Mouse (Mus musculus): ENCODE results near the gene Rdh12. TPM values are rescaled to one million over a fixed set of nuclear protein-coding genes. Genes with fewer than 3 reads are reported as not detected.

The Rdh12 gene
- polyA plus RNA-seq, 1 experiment from 2014 or later: 1.5 TPM

- Histone ChIP-seq H3K4me2 (replicated peaks) (peak within 1 kb of the TSS; percentile 77), H3K4me3 (peak within 1 kb of the TSS; percentile 66), H3K27ac (peak within 1 kb of the TSS; percentile 19; the same call in 1 of the 2 replicates), H3K27me3 (no peaks in the 10 kb centered on the region), H3K4me1 (peaks cover 13% of the 10 kb centered on the region), H3K9ac (peak within 1 kb of the TSS; percentile 67), H3K36me3 (peaks cover 13% of the 10 kb centered on the region), H3K9me3 (replicated peaks) (no peaks in the 10 kb centered on the region)
- WGBS: 60% methylated on average over 6 of the region's 6 CpGs
- peak; percentile 27; the same call in 1 of the 2 replicates for ATAC-seq (ENCODE audit: low FRiP score)
Observed at GRCm38 (mm10) chr12:79192193-79192592, 16.5 kb upstream of the Rdh12 start, which contains the start of gene Rdh11. TSS of gene Rdh11 (minus strand) at chr12:79192293.

- H3K27me3 ChIP-seq: no peaks in the 10 kb centered on the region
Observed at GRCm38 (mm10) chr12:79193441-79193840, 15.3 kb upstream of the Rdh12 start.

GRCm38 (mm10) chr12:79197105-79197504, 11.6 kb upstream of the Rdh12 start:
- WGBS: 87% methylated on average over 5 of the region's 5 CpGs
- Histone ChIP-seq H3K9ac (no peak overlapping the region), H3K9me3 (replicated peaks) (no peaks in the 10 kb centered on the region), H3K4me2 (replicated peaks) (no peak overlapping the region), H3K27me3 (no peaks in the 10 kb centered on the region), H3K4me3 (no peak overlapping the region), H3K27ac (no peak overlapping the region), H3K36me3 (no peaks in the 10 kb centered on the region), H3K4me1 (no peaks in the 10 kb centered on the region)
- ATAC-seq (ENCODE audit: low FRiP score): no peak

More at GRCm38 (mm10) chr12:79193441-79193840, 15.3 kb upstream of the Rdh12 start:
- Histone ChIP-seq H3K4me2 (replicated peaks) (no peak overlapping the region), H3K9me3 (replicated peaks) (no peaks in the 10 kb centered on the region), H3K4me3 (no peak overlapping the region), H3K36me3 (peaks cover under 1% of the 10 kb centered on the region; the same call in 1 of the 2 replicates), H3K9ac (no peak overlapping the region), H3K27ac (no peak overlapping the region), H3K4me1 (peaks cover 13% of the 10 kb centered on the region)
- 12% methylated on average over 3 of the region's 3 CpGs for WGBS
- no peak for ATAC-seq (ENCODE audit: low FRiP score)

GRCm38 (mm10) chr12:79201882-79202281, 6.8 kb upstream of the Rdh12 start:
- Histone ChIP-seq H3K27me3 (no peaks in the 10 kb centered on the region), H3K4me2 (replicated peaks) (no peak overlapping the region), H3K36me3 (no peaks in the 10 kb centered on the region), H3K27ac (no peak overlapping the region), H3K9ac (no peak overlapping the region), H3K9me3 (replicated peaks) (no peaks in the 10 kb centered on the region), H3K4me3 (no peak overlapping the region), H3K4me1 (no peaks in the 10 kb centered on the region)
- ATAC-seq (ENCODE audit: low FRiP score): no peak
- 74% methylated on average over 3 of the region's 3 CpGs for WGBS

GRCm38 (mm10) chr12:79211447-79211846, 2.7 kb downstream of the Rdh12 start:
- WGBS: 88% methylated on average over 8 of the region's 8 CpGs
- no peak overlapping the region for H3K27ac ChIP-seq
- ATAC-seq (ENCODE audit: low FRiP score): no peak

GRCm38 (mm10) chr12:79217511-79217910, 8.8 kb downstream of the Rdh12 start:
- H3K9ac ChIP-seq: no peak overlapping the region
- H3K4me3 ChIP-seq: no peak overlapping the region
- no peak for ATAC-seq (ENCODE audit: low FRiP score)
- no peaks in the 10 kb centered on the region for H3K9me3 ChIP-seq (replicated peaks)
- no peak overlapping the region for H3K4me2 ChIP-seq (replicated peaks)
- no peaks in the 10 kb centered on the region for H3K36me3 ChIP-seq
- no peaks in the 10 kb centered on the region for H3K27me3 ChIP-seq
- 67% methylated on average over 5 of the region's 5 CpGs for WGBS
- no peak overlapping the region for H3K27ac ChIP-seq
- H3K4me1 ChIP-seq: no peaks in the 10 kb centered on the region

More at GRCm38 (mm10) chr12:79211447-79211846, 2.7 kb downstream of the Rdh12 start:
- no peak overlapping the region for H3K4me3 ChIP-seq
- H3K9ac ChIP-seq: no peak overlapping the region
- H3K27me3 ChIP-seq: no peaks in the 10 kb centered on the region
- peaks cover 6% of the 10 kb centered on the region for H3K4me1 ChIP-seq
- H3K4me2 ChIP-seq (replicated peaks): no peak overlapping the region
- no peaks in the 10 kb centered on the region for H3K36me3 ChIP-seq
- H3K9me3 ChIP-seq (replicated peaks): no peaks in the 10 kb centered on the region

- H3K9ac ChIP-seq: no peak overlapping the region
- ATAC-seq (ENCODE audit: low FRiP score): no peak
- no peak overlapping the region for H3K4me2 ChIP-seq (replicated peaks)
Observed at GRCm38 (mm10) chr12:79235485-79236080, 26.9 kb downstream of the Rdh12 start.

GRCm38 (mm10) chr12:79241985-79242384, 33.3 kb downstream of the Rdh12 start:
- WGBS: 96% methylated on average over 2 of the region's 2 CpGs
- H3K27me3 ChIP-seq: no peaks in the 10 kb centered on the region
- ATAC-seq (ENCODE audit: low FRiP score): no peak
- no peak overlapping the region for H3K4me3 ChIP-seq
- H3K36me3 ChIP-seq: peaks cover 89% of the 10 kb centered on the region
- no peak overlapping the region for H3K4me2 ChIP-seq (replicated peaks)
- no peaks in the 10 kb centered on the region for H3K9me3 ChIP-seq (replicated peaks)
- no peaks in the 10 kb centered on the region for H3K4me1 ChIP-seq
- H3K27ac ChIP-seq: no peak overlapping the region
- H3K9ac ChIP-seq: no peak overlapping the region

More at GRCm38 (mm10) chr12:79235485-79236080, 26.9 kb downstream of the Rdh12 start:
- Histone ChIP-seq H3K27me3 (no peaks in the 10 kb centered on the region), H3K36me3 (peaks cover 58% of the 10 kb centered on the region), H3K4me3 (no peak overlapping the region), H3K27ac (no peak overlapping the region), H3K4me1 (0 out of 2 replicates have a peak, but pooled peaks cover 2% of the 10 kb centered on the region), H3K9me3 (replicated peaks) (no peaks in the 10 kb centered on the region)
- 64% methylated on average over 11 of the region's 11 CpGs for WGBS

- H3K4me1 ChIP-seq: no peaks in the 10 kb centered on the region
- no peaks in the 10 kb centered on the region for H3K27me3 ChIP-seq
- no peak overlapping the region for H3K4me2 ChIP-seq (replicated peaks)
- H3K36me3 ChIP-seq: peaks cover 87% of the 10 kb centered on the region
- no peak overlapping the region for H3K9ac ChIP-seq
- H3K27ac ChIP-seq: no peak overlapping the region
- H3K9me3 ChIP-seq (replicated peaks): no peaks in the 10 kb centered on the region
- no peak for ATAC-seq (ENCODE audit: low FRiP score)
- H3K4me3 ChIP-seq: no peak overlapping the region
- WGBS: 94% methylated on average over 6 of the region's 6 CpGs
Observed at GRCm38 (mm10) chr12:79242921-79243320, 34.2 kb downstream of the Rdh12 start.

GRCm38 (mm10) chr12:79248110-79248509, 39.4 kb downstream of the Rdh12 start:
- no peaks in the 10 kb centered on the region for H3K4me1 ChIP-seq
- H3K4me2 ChIP-seq (replicated peaks): no peak overlapping the region
- H3K27me3 ChIP-seq: no peaks in the 10 kb centered on the region
- peaks cover 91% of the 10 kb centered on the region for H3K36me3 ChIP-seq
- H3K4me3 ChIP-seq: no peak overlapping the region
- H3K27ac ChIP-seq: no peak overlapping the region
- H3K9ac ChIP-seq: no peak overlapping the region
- ATAC-seq (ENCODE audit: low FRiP score): no peak
- 89% methylated on average over 3 of the region's 3 CpGs for WGBS
- H3K9me3 ChIP-seq (replicated peaks): no peaks in the 10 kb centered on the region

- peaks cover 82% of the 10 kb centered on the region for H3K36me3 ChIP-seq
- no peak overlapping the region for H3K4me2 ChIP-seq (replicated peaks)
- H3K4me3 ChIP-seq: no peak overlapping the region
- H3K27me3 ChIP-seq: no peaks in the 10 kb centered on the region
- no peak overlapping the region for H3K27ac ChIP-seq
- H3K9ac ChIP-seq: no peak overlapping the region
- H3K9me3 ChIP-seq (replicated peaks): no peaks in the 10 kb centered on the region
- no peaks in the 10 kb centered on the region for H3K4me1 ChIP-seq
- no peak for ATAC-seq (ENCODE audit: low FRiP score)
- 89% methylated on average over 9 of the region's 9 CpGs for WGBS
Observed at GRCm38 (mm10) chr12:79253294-79254053, 44.8 kb downstream of the Rdh12 start.

- no peak overlapping the region for H3K4me3 ChIP-seq
- 95% methylated on average over 10 of the region's 10 CpGs for WGBS
- H3K9ac ChIP-seq: no peak overlapping the region
- H3K4me2 ChIP-seq (replicated peaks): no peak overlapping the region
- ATAC-seq (ENCODE audit: low FRiP score): no peak
- H3K36me3 ChIP-seq: peaks cover 71% of the 10 kb centered on the region
- H3K4me1 ChIP-seq: no peaks in the 10 kb centered on the region
- H3K27me3 ChIP-seq: no peaks in the 10 kb centered on the region
- H3K27ac ChIP-seq: no peak overlapping the region
- no peaks in the 10 kb centered on the region for H3K9me3 ChIP-seq (replicated peaks)
Observed at GRCm38 (mm10) chr12:79254975-79255374, 46.3 kb downstream of the Rdh12 start.

Data from hindbrain, embryonic 12.5 days (tissue).